Mouse (Mus musculus) cerebellum, adult 18-20 months (tissue): ENCODE measurements around the gene Qsox2.

ENCODE experiments used
- DNase-seq, 2 experiments: peaks; one replicate each; pipeline ENCODE4 v3.0.0; 2021

Qsox2 gene

GRCm38 (mm10) chr2:26237290-26237782, at the start of gene Qsox2:
Qsox2 (minus strand) TSS chr2:26237525.
- peak; percentile 88 to 90 for DNase-seq

GRCm38 (mm10) chr2:26286391-26286790, 49.1 kb upstream of the Qsox2 start:
- no peak for DNase-seq

- DNase-seq: no peak
These were observed 48.5 kb upstream of the Qsox2 start for GRCm38 (mm10) chr2:26285804-26286203.

DNA sequence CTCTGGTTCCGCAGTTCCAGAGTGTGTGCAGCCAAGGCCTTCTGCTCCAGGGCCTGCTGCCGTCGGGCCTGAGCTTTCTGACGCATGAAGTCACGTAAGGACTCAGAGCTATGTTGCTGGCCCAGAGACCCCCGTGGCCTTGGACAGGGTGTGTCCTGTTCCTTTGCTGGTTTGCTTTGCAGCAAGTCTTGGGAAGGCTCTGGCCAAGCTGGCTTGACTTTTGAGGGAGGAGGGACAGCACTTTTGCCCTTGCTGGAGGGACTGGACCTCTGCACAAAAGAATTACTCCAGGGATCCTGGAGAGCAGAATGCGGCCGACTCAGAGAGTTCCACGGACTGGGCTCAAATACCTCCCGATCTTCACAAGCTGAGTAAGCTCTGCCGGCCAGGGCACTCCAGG, 43.3 kb upstream of the Qsox2 start:
- DNase-seq: no peak

DNA sequence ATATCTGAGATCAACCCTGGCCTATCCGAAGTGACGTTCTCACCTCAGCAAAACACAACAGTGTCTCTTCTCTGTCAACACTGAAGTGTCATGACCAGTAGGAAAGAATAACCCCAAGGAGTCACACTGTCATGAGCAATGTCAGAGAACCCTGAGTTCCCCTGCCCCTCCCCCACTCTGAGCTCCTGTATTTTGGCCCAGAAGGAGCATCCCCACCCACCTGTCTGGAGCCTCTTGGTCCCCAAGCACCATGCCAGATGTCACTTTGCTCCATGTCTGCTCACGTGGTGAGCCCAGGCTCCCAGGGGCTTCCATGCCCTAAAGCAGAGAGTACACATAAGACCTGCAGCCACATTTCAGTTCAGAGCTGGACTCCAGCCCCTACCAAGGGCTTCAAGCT, 42.4 kb upstream of the Qsox2 start:
- no peak for DNase-seq

DNA sequence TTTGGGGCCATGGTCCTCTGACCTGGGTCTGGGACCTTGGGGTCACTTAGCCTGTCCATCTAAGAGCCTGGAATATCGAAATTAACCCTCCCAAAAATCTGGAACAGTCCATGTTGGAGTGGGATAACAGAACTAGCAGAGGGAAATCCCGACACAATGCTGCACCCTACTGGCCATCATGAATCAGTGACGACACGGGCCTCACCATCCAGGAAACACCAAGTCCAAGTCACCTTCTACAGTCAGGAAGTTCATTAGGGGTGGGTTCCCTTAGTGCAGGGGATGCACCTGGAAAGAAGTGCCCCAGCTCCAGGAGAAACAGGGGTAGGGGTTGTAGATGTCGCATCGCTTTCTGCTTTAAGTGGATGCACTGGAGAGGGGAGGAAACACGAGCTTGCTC, 36.3 kb upstream of the Qsox2 start:
- peak; percentile 74 to 80 for DNase-seq

GRCm38 (mm10) chr2:26268216-26268615, 30.9 kb upstream of the Qsox2 start:
- no peak for DNase-seq

DNA sequence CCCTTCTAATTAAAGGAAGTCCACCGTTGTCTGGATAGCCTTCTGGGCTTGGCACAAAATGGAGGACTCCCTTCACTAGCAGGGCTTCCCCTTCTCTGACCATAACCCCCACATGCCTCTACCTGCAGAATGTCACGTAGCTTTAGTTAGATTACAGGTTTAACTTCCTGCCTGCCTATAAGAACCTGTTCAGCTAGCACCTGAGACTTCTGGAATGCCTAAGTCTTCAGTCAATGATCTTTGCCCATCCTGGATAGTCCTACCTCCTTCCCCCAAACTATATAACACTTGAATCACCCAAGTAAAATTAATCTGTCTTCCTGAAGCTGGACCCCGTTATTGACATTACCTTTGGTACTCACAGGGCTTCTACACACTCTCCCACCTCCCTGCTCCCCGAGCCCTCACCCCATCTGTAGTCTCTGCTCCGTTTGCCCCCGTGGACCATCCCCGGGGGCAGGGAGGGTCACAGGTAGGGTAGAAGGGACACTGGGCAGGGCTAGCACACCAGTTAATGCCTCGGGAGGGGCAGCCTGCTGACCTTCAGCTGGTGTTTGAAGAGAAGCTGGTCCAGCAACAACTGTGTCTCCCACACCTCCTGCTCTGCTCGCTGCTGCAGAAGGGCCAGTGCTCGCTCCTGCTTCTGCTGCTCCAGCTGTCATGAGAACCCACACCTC, 28.9 kb upstream of the Qsox2 start:
- DNase-seq: no peak

GRCm38 (mm10) chr2:26265095-26265494, 27.8 kb upstream of the Qsox2 start:
- DNase-seq: no peak

GRCm38 (mm10) chr2:26264646-26265045, 27.3 kb upstream of the Qsox2 start:
- DNase-seq: no peak

GRCm38 (mm10) chr2:26257315-26258096, 20.2 kb upstream of the Qsox2 start:
- no peak for DNase-seq

- peak in 1 of 2 experiments; percentile 21 for DNase-seq
These were observed 17.5 kb upstream of the Qsox2 start for GRCm38 (mm10) chr2:26254816-26255215.

DNA sequence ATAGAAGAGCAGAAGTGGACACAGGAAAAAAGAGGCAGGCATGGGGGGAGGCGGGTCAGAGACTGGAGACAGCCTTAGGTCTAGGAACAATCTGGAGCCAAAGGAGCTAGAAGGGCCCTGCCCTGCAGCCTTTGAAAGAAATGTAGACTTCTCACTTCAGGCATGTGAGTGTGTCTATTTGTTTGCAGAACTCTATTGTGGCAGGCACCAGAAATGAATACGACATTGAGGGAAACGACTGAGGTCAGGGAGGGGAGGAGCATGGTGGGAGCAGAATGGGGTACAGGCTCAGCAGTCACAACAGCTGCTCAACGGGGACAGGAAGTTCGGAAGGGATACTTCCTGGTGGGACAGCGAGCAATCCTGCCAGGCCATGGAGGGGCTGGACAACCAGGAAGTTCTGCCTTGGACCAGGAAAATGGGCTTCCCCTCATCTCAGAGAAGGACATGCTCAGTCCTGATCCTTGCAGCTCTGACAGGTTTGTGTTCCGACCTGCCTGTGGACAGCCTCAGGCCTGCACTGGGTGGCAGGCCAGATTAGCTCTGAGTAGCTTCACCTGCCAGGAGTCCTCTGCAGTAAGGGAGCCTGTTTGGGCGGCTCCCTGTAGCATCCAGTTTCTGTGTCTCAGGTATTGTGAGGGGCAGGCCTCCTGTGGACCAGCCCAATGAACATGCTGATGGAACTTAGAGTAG, 15.3 kb upstream of the Qsox2 start:
- no peak for DNase-seq

DNA sequence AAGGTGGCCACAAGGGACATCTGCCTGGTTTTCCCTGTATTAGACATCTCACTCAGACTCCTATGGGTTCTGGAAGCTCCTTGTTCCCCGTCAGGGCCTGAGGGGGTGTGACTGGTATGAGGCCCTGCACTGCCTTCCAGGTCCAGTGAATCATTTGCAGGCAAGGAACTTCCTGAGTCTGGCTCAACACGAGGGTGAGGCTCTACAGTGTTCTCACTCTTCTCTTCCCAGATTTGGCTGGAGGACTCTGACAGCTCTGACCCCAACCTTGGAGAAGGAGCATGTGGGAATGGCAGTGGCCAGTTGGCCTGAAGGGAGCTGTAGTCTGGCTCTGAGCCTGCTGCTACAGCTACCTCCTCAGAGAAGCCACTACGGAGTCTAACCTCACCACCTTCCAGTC, 10.2 kb upstream of the Qsox2 start:
- no peak for DNase-seq

- no peak for DNase-seq
These were observed 3.5 kb upstream of the Qsox2 start for GRCm38 (mm10) chr2:26240841-26241240.

DNA sequence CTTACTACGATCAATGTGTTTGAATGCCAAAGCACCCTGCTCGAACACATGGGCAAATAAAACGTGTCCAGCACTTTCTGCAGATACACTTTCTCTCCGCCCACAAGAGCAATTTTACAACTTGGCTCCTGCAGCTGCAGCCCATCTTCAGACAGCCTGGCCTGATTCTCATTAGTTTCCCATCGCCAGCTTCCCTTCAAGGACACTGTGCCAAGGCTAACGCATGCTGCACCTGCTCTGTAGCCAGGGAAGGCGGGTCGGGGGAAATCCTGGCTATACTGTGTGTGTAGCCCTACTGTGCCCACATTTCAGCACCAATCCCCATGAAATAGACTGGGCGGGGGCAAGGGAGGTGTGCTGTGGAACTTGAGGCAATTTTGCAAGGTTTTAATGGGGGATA, 3.0 kb upstream of the Qsox2 start:
- no peak for DNase-seq

DNA sequence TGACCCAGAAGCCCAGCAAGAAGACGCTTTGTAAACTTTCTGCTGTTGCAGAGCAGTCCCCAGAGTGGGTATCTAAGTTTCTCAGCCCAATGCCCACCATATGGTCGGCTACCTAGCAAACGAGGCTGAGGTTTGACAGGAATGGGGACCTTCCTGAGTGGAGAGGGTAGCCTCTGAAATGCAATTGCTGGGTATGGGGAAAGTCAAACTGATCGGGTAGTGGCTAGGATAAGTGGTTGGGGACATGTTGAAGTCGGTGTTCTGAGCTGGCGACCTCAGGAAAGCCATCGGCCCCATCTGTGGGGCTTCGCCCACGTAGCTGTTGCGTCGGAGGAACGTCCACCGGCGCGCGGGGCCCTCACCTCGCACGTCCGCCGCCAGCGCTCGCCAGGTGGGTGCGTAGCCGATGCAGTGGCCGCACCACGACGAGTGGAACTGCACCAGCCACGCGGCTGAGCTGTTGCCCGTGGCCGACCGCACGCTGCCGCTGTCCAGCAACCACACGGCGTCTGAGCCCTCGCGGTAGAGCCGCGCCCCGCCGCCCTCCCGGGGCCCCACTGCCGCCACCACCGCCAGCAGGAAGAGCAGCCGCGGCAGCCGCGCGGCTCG, 540 bp downstream of the Qsox2 start:
- peak in 1 of 2 experiments; percentile 44 for DNase-seq

DNA sequence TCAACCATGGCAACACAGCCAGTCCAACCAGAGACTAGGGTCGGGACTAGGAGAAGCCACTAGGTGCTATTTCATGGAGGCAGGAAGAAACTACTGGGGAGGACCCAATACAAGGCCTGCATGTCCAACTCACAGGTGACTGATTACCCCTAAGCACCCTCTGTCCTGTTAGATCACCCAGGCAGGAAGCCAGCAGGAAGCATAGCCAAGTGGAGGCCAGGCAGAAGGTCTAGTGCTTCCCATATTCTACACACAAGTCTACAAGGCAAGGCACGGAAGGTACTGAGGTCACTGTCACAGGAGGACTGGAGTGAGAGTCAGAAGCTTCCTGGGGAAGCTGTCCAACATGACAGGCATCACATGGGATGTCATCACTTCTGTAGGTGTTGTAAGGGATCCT, 2.6 kb downstream of the Qsox2 start:
- peak in 1 of 2 experiments; percentile 22 for DNase-seq

DNA sequence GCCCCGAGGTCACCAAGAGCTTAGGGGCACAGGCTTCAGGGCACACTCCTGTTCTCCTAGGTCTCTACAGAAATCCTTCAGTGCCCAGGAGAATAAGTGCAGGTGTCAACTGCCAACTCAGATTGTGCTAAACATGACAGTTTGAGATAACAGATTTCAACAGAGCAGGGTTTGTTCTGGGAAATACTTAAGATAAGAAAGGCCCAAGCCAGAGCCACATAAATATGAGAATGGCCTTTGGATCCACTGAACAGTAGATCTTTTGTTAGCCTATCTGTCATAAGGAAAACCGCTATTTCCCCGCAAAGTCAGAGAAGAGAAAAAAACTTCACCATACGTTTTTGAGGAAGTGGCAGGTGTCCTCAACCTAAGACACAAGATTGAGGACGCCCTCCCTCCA, 3.1 kb downstream of the Qsox2 start:
- DNase-seq: no peak

- no peak for DNase-seq
These were observed 6.0 kb downstream of the Qsox2 start for GRCm38 (mm10) chr2:26231366-26231765.

DNA sequence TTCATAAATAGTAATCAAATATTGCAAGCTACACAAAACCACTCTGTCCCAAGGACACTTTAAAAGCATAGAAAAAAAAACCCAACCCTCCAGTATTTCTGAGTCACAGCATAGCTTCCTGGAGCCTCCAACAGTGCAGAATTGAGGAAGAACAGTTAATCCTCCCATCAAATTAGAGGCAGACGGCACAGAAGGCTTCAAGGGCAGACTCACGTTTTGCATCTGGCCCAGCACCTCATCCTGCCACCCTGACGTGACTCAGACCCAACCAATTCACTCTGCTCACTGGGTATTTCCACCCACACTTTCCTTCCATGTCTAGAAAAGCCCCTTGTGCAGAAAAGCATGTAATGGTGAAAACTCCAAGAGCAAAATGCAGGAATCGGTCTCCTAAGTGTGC, 7.1 kb downstream of the Qsox2 start:
- DNase-seq: no peak

DNA sequence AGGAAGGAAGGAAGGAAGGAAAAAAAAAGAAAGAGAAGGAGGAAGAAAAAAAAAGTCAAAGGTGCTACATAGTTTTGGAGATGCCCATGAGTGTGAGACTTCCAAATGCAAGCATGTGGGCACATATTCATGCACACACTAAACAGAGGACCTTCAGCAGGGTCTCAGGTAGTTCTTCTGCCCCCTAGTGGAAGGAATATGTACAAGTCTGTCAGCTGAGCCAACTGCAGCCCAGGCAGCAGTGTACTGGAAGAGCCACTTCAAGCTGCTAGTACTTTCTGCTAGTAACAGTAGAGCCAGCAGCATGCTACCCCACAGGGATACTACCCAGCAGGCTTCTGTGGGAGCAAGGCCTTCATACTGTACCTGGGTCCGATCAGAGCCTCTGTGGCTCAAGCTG, 9.5 kb downstream of the Qsox2 start:
- DNase-seq: peak; percentile 62 to 63

DNA sequence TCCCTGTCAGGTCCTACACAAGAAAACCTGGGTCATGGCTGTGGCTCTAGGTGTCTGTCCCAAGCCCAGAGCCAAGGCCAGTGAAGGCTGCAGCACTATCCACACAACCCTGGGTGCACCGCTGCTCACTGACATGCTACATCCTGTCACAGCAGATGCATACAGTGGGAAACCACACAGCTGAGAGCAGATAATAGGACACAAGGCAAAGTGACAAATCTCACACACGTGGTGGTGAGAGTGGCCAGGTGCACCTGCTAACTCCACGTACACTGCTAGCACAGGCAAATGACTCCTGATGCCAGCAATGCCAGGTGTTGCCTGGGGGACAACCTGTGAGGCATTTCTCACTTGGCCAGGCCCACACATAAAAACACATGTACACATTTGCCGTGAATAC, 12.1 kb downstream of the Qsox2 start:
- DNase-seq: no peak
